Mouse (Mus musculus) liver, embryonic 13.5 days (tissue): ENCODE results near the gene Ntn5. TPM values are rescaled to one million over a fixed set of nuclear protein-coding genes. Genes with fewer than 3 reads are reported as not detected.
"Not testable (repeated sequence)": the region's sequence is repeated elsewhere in the genome, so short reads cannot be mapped to it uniquely, and the experiment has no call there.

Experiments
- ATAC-seq: fragments of 200-750 bp; cut with Nextera tagmentation; 2 replicates; pipeline ENCODE4 v1.8.0; 2017; ENCODE audit warnings: low read depth, mild to moderate bottlenecking, moderate number of reproducible peaks, moderate library complexity
- DNase-seq: peaks from one replicate; pipeline ENCODE4 v3.0.0; 2022
- H3K27ac ChIP-seq: fragments of 300-500 bp; sonication (generic); 2 replicates; pipeline ENCODE4 v1.5.1; 2015; ENCODE audit warnings: moderate library complexity, mild to moderate bottlenecking, inconsistent platforms
- H3K27me3 ChIP-seq: fragments of 300-500 bp; sonication (generic); 2 replicates; pipeline ENCODE4 v1.6.1; 2015; ENCODE audit warnings: mild to moderate bottlenecking, inconsistent platforms
- H3K36me3 ChIP-seq: fragments of 300-500 bp; sonication (generic); 2 replicates; pipeline ENCODE4 v1.6.1; 2015; ENCODE audit warnings: mild to moderate bottlenecking, inconsistent platforms
- H3K4me1 ChIP-seq: fragments of 300-500 bp; sonication (generic); replicated peaks from 2 replicates; pipeline ENCODE4 v1.6.1; 2015; ENCODE audit warnings: inconsistent platforms
- H3K4me2 ChIP-seq: fragments of 300-500 bp; sonication (generic); 2 replicates; pipeline ENCODE4 v1.6.1; 2015; ENCODE audit warnings: inconsistent platforms, mild to moderate bottlenecking, moderate library complexity
- H3K4me3 ChIP-seq: fragments of 300-500 bp; sonication (generic); replicated peaks from 2 replicates; pipeline ENCODE4 v1.5.1; 2015; ENCODE audit warnings: mild to moderate bottlenecking, inconsistent platforms
- H3K9ac ChIP-seq: fragments of 300-500 bp; sonication (generic); 2 replicates; pipeline ENCODE4 v1.6.1; 2015; ENCODE audit warnings: mild to moderate bottlenecking, inconsistent platforms
- H3K9me3 ChIP-seq: fragments of 300-500 bp; sonication (generic); replicated peaks from 2 replicates; pipeline ENCODE4 v1.6.1; 2016; ENCODE audit warnings: inconsistent platforms
- WGBS: fragments of 180-500 bp; shearing (Covaris S2); methylation state at CpG from one replicate; pipeline ENCODE4 v1.1.7; 2015; ENCODE audit not compliant: insufficient replicate concordance; 5-methylcytosine and 5-hydroxymethylcytosine counted together
- polyA plus RNA-seq: library from polyadenylated mRNA; unstranded; fragments of >200 nt; fragmentation: Nextera tagmentation; extraction: Ambion mirVana; gene quantifications from 2 replicates; pipeline ENCODE4 v1.2.1, GENCODE M21; 2015

Ntn5 gene
- polyA plus RNA-seq, 1 experiment from 2014 or later = not detected

DNA sequence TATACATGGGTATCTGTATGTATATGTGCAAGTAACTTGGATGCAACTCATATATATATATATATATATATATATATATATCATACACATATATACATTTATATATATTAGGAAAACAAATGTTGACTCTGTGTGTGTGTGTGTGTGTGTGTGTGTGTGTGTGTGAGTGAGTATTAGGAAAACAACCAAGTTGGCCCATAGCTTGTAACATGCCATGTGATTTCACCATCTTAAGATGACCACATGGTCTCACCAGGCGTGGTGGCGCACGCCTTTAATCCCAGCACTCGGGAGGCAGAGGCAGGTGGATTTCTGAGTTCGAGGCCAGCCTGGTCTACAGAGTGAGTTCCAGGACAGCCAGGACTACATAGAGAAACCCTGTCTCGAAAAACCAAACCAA lies 22.1 kb upstream of the Ntn5 start:
- not testable (repeated sequence) for H3K4me2 ChIP-seq, H3K9ac ChIP-seq, DNase-seq, H3K36me3 ChIP-seq, H3K27ac ChIP-seq, H3K9me3 ChIP-seq, ATAC-seq, H3K27me3 ChIP-seq, H3K4me3 ChIP-seq
- peaks cover 11% of the 10 kb centered on the region for H3K4me1 ChIP-seq
- WGBS = 61% methylated on average over 6 of the region's 6 CpGs

DNA sequence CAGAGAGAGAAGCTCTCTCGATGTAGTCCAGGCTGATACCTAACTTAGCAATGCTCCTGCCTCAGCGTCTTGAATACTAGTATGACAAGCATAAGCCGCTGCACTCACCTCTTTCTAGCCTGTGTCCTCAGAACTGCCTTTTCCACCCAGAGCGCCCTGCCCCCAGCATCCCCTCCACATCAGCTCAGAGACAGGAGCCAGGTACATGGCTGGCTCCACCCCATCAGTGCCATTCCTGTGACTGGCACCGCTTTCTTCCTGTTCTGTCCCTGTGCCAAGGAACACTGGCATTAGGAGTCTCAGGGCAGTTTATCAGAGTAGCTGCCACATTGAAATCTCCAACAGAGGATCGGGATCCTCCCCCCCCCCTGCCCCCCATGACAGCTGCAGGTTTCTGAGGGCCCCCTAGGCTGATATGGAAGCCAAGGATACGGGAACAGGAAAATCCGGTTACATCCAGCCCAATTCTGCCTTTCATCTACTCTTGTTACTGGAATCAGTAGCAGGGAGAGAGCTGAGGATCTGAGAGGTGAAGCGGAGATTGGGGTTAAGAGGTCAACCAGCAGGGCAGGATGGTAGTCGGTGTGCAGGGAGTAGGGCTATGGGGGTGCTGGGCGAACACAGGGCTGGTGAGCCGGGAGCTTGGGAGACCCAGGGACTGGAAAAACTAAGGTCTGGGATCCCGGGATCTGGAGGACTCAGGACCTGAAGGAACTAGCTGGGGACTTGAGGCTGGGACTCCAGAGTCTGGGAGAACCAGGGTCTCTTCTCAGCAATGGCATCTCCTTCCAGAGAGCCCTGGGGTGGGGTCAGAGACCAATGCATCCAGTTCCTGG lies 18.3 kb upstream of the Ntn5 start:
- Histone ChIP-seq H3K27me3 (0 out of 2 replicates have a peak, but pooled peaks cover 4% of the 10 kb centered on the region), H3K4me1 (peaks cover 11% of the 10 kb centered on the region), H3K9ac (no peak overlapping the region), H3K4me3 (no peak overlapping the region), H3K4me2 (no peak overlapping the region), H3K9me3 (0 out of 2 replicates have a peak, but pooled peaks cover 2% of the 10 kb centered on the region), H3K36me3 (no peaks in the 10 kb centered on the region), H3K27ac (no peak overlapping the region)
- 45% methylated on average over 13 of the region's 13 CpGs for WGBS
- ATAC-seq (no peak), DNase-seq (no peak)

DNA sequence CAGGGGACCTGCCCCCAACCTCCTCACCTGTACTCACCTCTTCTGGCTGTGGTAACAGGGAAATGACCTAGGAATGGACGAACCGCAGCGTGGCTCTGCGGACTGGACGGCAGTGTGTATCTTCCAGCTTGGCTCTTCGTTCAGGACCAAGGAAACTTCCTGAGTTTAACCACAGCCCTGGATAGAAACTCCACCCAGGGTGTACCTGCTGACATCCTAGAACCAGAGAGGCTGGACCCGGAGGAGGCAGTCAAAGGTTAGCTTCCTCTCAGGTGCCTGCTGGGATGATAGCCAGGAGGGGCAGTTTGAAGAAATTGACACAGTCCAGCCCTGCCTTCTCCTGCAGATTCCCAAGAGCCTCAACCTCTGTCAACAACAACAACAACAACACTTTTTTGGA lies 17.7 kb upstream of the Ntn5 start, which contains the start of gene Fut2:
TSS of gene Fut2 (minus strand) at position 234 of the 400 bp plus-strand sequence.
- Histone ChIP-seq H3K4me1 (peaks cover 11% of the 10 kb centered on the region), H3K4me2 (no peak within 1 kb of the TSS), H3K4me3 (no peak within 1 kb of the TSS), H3K27ac (no peak within 1 kb of the TSS), H3K36me3 (no peaks in the 10 kb centered on the region), H3K27me3 (0 out of 2 replicates have a peak, but pooled peaks cover 4% of the 10 kb centered on the region), H3K9me3 (0 out of 2 replicates have a peak, but pooled peaks cover 2% of the 10 kb centered on the region), H3K9ac (no peak within 1 kb of the TSS)
- WGBS = 69% methylated on average over 7 of the region's 7 CpGs
- ATAC-seq = no peak
- no peak for DNase-seq

DNA sequence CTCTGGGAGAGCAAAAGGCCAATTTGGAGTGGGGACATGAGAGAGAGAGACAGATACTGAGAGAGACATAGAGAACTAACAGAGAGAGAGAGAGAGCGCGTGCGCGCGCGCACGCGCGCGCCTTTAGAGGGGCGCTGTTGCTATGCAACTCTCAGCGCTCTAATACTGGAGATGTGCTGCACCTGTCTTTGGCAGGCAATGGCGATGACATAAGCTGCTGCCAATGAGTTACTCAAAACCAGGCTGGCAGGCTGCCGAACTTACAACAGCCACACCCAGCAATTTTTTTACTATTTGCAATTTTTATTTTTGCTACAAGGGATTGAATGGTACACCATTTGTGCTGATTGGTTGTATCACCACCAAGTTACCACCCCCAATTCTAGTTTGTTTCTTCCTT lies 16.1 kb upstream of the Ntn5 start:
- WGBS = 80% methylated on average over 14 of the region's 14 CpGs
- Histone ChIP-seq H3K4me1 (peaks cover 11% of the 10 kb centered on the region), H3K9ac (no peak overlapping the region), H3K9me3 (0 out of 2 replicates have a peak, but pooled peaks cover 2% of the 10 kb centered on the region), H3K27ac (no peak overlapping the region), H3K36me3 (no peaks in the 10 kb centered on the region), H3K4me2 (no peak overlapping the region), H3K27me3 (0 out of 2 replicates have a peak, but pooled peaks cover 4% of the 10 kb centered on the region), H3K4me3 (no peak overlapping the region)
- ATAC-seq = no peak
- DNase-seq = no peak

DNA sequence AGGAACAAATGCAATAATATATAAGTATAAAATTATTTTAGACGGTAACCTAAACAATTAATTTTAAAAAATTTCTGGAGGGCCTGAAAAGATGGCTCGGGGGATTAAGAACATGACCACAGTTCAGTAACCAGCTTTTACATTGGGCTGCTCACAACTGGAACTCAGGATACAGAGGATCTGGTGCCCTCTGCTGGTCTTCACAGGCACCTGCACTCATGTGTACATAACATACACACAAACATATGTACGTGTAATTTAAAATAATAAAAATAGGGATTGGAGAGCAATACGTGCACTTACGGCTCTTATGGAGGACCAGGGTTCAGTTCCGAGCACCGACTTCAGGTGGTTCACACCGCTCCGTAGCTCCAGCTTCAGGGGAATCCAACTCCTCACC lies 14.9 kb upstream of the Ntn5 start:
- Histone ChIP-seq H3K9me3 (0 out of 2 replicates have a peak, but pooled peaks cover 2% of the 10 kb centered on the region), H3K27ac (no peak overlapping the region), H3K4me3 (no peak overlapping the region), H3K4me1 (peaks cover 6% of the 10 kb centered on the region), H3K9ac (no peak overlapping the region), H3K27me3 (0 out of 2 replicates have a peak, but pooled peaks cover 4% of the 10 kb centered on the region), H3K4me2 (no peak overlapping the region), H3K36me3 (no peaks in the 10 kb centered on the region)
- WGBS = 82% methylated on average over 9 of the region's 9 CpGs
- ATAC-seq (no peak), DNase-seq (no peak)

DNA sequence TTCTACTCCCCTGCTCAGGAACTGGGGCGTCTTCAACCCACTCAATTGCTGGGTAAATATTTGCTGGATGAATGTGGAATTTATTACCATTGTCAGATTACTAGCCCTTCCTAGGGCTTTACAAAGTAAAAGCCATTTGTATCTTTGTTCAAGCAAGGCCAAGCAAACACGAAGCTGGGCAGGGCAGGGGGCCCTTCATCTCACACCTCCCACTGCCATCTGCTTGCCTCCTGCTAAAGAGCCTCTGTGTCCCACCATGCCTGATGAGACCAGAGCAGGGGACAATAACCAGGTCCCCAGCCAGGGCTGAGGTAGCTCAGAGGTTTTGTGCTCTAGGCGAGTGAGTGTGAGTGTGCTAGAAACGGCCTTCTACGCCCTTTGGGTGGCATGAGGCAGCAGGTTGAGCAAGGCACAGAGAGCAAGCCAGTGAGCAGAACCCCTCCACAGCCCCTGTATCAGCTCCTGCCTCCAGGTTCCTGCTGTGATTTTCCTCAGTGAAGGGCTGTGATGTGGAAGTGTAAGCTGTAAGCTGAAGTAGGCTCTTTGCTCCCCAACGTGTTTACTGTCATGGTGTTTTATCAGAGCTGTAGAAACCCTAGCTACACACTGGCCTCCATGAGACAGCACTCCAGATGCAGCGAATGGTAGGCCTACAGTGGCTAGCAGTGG lies 6.1 kb upstream of the Ntn5 start:
- no peak for DNase-seq
- Histone ChIP-seq H3K4me1 (peaks cover 19% of the 10 kb centered on the region), H3K27ac (no peak overlapping the region), H3K27me3 (0 out of 2 replicates have a peak, but pooled peaks cover 7% of the 10 kb centered on the region), H3K4me3 (no peak overlapping the region), H3K9me3 (no peaks in the 10 kb centered on the region), H3K4me2 (no peak overlapping the region), H3K36me3 (no peaks in the 10 kb centered on the region), H3K9ac (no peak overlapping the region)
- WGBS = 61% methylated on average over 7 of the region's 7 CpGs
- no peak for ATAC-seq

DNA sequence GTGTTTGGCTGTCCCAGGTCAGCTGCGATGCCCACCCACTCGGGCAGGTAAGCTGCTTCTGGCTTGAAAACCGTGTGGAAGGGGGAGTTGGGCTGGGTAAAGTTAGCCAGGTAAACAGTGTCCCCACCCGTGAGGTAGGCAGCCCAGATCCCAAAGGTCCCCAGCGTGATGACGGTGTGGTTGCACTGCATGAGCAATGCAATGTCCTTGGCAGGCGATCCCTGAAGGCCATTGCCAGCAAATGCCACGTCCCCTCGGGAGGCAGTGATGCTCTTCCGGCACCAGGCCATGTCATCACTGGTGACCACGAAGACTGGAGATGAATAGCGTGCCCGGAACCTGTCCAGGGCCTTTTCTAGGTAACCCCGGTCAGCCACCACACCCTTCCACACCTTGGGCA lies 5.3 kb upstream of the Ntn5 start:
- Histone ChIP-seq H3K9ac (no peak overlapping the region), H3K27me3 (0 out of 2 replicates have a peak, but pooled peaks cover 7% of the 10 kb centered on the region), H3K4me2 (no peak overlapping the region), H3K9me3 (no peaks in the 10 kb centered on the region), H3K27ac (no peak overlapping the region), H3K4me1 (peaks cover 19% of the 10 kb centered on the region), H3K36me3 (no peaks in the 10 kb centered on the region), H3K4me3 (no peak overlapping the region)
- no peak for ATAC-seq
- WGBS = 76% methylated on average over 14 of the region's 14 CpGs
- DNase-seq = no peak

DNA sequence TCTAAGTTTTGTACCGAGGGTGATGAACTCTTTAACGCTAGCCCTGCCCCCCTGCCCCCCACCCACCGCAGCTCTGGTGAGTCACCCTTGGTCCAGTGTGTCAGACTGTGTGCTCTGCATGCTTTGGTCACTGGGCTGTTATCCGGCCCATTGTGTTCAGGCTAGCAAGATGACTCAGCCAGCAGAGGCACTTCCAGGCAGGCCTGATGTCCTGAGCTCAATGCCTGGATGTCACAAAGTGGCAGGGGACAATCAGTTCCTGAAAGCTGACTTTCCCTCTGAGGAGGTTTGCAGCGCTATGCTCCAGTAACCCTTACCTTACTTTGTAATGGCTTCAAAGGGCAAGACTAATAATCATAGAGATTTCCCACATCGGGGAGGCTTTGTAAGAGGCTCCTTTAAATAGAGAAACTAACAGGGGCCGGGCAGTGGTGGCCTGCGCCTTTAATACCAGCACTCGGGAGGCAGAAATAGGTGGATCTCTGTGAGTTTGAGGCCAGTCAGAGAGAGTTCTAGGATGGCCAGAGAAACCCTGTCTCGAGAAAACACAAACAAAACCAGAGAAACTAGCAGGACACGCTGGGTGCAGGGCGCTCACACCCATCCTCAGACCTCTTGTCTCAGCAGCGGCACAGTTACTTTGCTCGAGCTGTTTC lies 3.7 kb upstream of the Ntn5 start:
- Histone ChIP-seq H3K36me3 (no peaks in the 10 kb centered on the region), H3K4me2 (no peak overlapping the region), H3K9ac (no peak overlapping the region), H3K4me3 (no peak overlapping the region), H3K27me3 (0 out of 2 replicates have a peak, but pooled peaks cover 8% of the 10 kb centered on the region), H3K27ac (no peak overlapping the region), H3K9me3 (no peaks in the 10 kb centered on the region), H3K4me1 (peaks cover 19% of the 10 kb centered on the region)
- 65% methylated on average over 14 of the region's 14 CpGs for WGBS
- DNase-seq (no peak), ATAC-seq (no peak)

DNA sequence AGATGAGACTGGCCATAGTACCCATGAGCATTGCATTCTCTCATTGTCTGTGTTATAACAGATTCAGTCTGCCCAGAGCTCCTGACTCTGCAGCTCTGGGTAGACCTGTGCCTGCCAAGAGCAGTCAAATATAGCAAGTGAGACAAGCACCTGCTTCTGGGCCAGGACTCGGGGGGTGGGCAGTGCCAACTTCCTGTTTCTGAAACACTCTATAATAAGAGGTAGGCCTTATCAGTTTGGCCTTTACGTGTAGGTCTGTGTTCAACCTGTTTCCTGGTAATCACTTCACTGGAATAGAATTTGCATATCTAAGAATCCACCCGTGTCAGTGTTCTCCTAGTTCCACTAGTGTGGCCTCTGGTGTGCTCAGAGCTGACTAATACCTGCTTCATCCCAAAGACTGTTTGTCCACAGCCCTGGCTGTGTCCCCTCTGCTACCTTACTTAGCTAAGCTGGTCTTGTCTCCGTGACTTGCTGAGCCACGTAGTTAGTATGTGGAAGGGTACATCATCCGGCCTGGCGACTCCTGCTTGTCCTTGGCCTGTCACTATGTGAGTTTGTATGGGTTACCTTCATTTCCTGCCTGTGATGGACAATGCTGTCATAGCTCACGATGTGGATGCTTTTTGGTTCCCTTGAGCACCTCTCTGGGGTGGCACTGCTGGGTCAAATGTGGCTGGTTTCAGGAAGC lies 2.6 kb upstream of the Ntn5 start:
- ATAC-seq (no peak), DNase-seq (no peak)
- Histone ChIP-seq H3K4me2 (no peak overlapping the region), H3K4me1 (peaks cover 22% of the 10 kb centered on the region), H3K4me3 (no peak overlapping the region), H3K27me3 (0 out of 2 replicates have a peak, but pooled peaks cover 5% of the 10 kb centered on the region), H3K9ac (no peak overlapping the region), H3K9me3 (no peaks in the 10 kb centered on the region), H3K36me3 (no peaks in the 10 kb centered on the region), H3K27ac (no peak overlapping the region)
- WGBS = 46% methylated on average over 8 of the region's 8 CpGs

DNA sequence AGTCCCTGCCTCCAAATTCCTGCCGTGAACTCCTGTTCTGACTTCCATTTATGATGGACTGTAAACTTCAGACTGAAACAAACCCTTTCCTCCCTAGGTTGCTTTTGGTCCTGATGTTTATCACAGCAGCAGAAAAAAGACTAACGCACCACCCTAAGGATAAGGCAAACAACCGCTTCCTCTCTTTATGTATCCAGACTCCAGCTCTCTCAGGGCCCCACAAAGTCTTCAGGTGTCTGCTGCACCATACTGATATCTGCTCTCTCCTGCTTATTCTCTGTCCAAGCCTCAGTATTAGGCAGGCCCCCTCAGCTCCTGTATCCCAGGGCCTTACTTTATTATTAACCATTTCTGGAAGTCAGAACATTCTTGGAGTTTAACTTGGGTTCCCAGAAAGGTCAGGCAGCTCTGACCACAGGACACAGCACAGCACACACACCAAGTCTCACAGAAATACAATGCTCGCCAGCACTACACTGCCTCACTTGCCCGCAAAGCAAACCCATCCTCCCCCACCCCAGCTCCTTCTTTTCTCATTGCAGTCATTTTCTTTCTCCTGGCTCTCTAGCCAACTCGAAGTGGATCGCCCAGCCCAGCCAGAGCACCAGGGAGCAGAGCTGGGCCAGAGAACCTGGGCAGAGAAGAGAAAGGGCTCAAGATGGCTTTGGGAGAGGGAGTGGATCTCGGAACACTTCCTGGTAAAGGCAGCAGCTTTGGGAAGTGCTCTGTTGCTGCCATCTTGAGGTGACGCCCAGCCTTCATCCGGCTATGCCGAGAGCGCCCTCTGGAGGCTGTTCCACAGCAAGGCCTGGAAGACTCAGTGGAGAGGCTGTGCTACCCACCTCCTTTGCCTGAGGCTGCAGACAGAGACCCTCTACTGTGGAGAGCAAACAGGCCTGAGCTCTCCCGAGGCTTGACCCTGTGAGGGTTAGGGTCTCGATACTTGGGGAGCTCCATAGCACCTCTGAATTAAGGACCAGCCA lies 1.4 kb upstream of the Ntn5 start:
- no peak overlapping the region for H3K4me3 ChIP-seq

More for the DNA sequence above, 1.4 kb upstream of the Ntn5 start:
- H3K27me3 ChIP-seq = peaks cover 5% of the 10 kb centered on the region; the same call in 1 of the 2 replicates
- DNase-seq (peak; percentile 54), ATAC-seq (peak; percentile 54)
- H3K4me2 ChIP-seq = peak overlapping the region; percentile 37
- H3K4me1 ChIP-seq = peaks cover 22% of the 10 kb centered on the region
- peak overlapping the region; percentile 44; the same call in 1 of the 2 replicates for H3K9ac ChIP-seq
- no peak overlapping the region for H3K27ac ChIP-seq
- no peaks in the 10 kb centered on the region for H3K9me3 ChIP-seq
- no peaks in the 10 kb centered on the region for H3K36me3 ChIP-seq
- 24% methylated on average over 14 of the region's 14 CpGs for WGBS
